Mouse (Mus musculus) heart, adult 2 months (tissue): ENCODE measurements around the gene Gm45808.

Source experiments
- CTCF ChIP-seq: fragments of 200-600 bp; IDR thresholded peaks from 2 replicates; pipeline ENCODE4 v1.8.1; 2022; ENCODE audit warnings: antibody characterized with exemption, mild to moderate bottlenecking, moderate library complexity
- EP300 ChIP-seq: fragments of 200-500 bp; IDR thresholded peaks from 2 replicates; pipeline ENCODE4 v1.6.1; 2011; ENCODE audit warnings: low read depth, low read length, control low read depth; ENCODE audit not compliant: insufficient read depth
- POLR2A ChIP-seq: fragments of 200-500 bp; IDR thresholded peaks from 2 replicates; pipeline ENCODE4 v1.6.1; 2011; ENCODE audit warnings: mild to moderate bottlenecking, low read depth, low read length, control low read depth; ENCODE audit not compliant: insufficient read depth

DNA sequence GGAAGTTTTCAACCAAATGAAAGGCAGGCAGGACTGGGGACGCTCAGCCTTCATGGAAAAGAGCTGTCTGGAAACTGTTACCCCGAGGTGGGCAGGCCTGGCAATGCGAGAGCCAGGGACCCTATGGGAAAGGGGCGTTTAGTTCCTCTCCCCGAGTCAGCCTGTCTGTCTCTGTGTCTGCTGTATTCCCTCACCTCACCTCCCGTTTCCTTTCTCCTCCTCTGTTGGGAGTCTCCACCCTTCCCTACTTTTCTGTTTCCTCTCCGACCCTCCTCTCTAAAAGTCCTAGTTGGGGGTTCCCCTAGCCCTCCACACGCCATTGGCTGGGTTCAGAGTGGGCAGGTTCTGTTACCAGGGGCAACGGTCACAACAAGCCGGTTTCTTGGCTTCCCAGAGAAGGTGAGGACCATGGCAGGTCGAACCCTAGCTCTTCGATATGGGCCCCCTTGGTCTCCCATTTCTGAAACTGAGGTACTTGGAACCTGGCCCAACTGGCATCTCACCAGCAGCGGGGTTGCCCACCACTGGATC lies 68.6 kb downstream of the Gm45808 start:
- no peak for TF ChIP-seq CTCF
- no peak for TF ChIP-seq POLR2A
- no peak for TF ChIP-seq EP300
